Mouse (Mus musculus): ENCODE data around the gene Nr4a2. TPM values are rescaled to one million over a fixed set of nuclear protein-coding genes. Genes with fewer than 3 reads are reported as not detected.

Nr4a2 gene
- polyA plus RNA-seq, 1 experiment from 2014 or later, result 2.3 TPM

GRCm38 (mm10) chr2:57111011-57111790 lies 12.6 kb downstream of the Nr4a2 start:
- H3K9ac ChIP-seq, result no peak overlapping the region
- no peak for ATAC-seq (ENCODE audit: extremely low read depth, insufficient number of reproducible peaks, low FRiP score, low TSS enrichment)
- H3K4me2 ChIP-seq, result peak overlapping the region; percentile 44
- 9% methylated on average over 39 of the region's 39 CpGs for WGBS
- H3K9me3 ChIP-seq, result no peaks in the 10 kb centered on the region
- peak overlapping the region; percentile 25 for H3K4me3 ChIP-seq
- H3K36me3 ChIP-seq, result no peaks in the 10 kb centered on the region
- no peak overlapping the region for H3K27ac ChIP-seq (replicated peaks)
- peaks cover 23% of the 10 kb centered on the region for H3K4me1 ChIP-seq
- peaks cover 75% of the 10 kb centered on the region for H3K27me3 ChIP-seq (replicated peaks)

DNA sequence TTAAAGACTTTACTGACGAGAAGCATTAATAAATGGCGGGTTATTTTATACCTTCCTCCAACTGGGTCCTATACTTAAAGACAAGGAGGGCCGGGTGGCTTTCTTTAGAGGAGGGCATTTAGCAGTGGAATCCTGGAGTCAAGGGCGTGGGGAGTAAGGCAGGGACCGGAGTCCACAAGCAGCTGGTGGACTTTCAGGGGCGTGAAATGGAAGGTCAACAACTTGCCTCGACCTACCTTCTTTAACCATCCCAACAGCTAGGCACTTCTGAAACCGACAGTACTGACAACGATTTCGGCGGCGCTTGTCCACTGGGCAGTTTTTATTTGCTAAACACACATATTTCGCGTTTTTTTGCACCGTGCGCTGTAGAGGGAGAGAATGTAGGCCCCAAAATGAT lies 13.4 kb downstream of the Nr4a2 start:
- Histone ChIP-seq H3K27me3 (replicated peaks) (peaks cover 83% of the 10 kb centered on the region), H3K27ac (replicated peaks) (no peak overlapping the region), H3K4me1 (peaks cover 19% of the 10 kb centered on the region), H3K9me3 (no peaks in the 10 kb centered on the region), H3K36me3 (no peaks in the 10 kb centered on the region), H3K4me2 (no peak overlapping the region), H3K4me3 (no peak overlapping the region), H3K9ac (no peak overlapping the region)
- WGBS, result 14% methylated on average over 16 of the region's 16 CpGs
- no peak for ATAC-seq (ENCODE audit: extremely low read depth, insufficient number of reproducible peaks, low FRiP score, low TSS enrichment)

GRCm38 (mm10) chr2:57109926-57110325 lies 13.9 kb downstream of the Nr4a2 start:
- Histone ChIP-seq H3K4me2 (no peak overlapping the region), H3K4me3 (no peak overlapping the region), H3K9me3 (no peaks in the 10 kb centered on the region), H3K9ac (no peak overlapping the region), H3K27ac (replicated peaks) (no peak overlapping the region), H3K36me3 (no peaks in the 10 kb centered on the region), H3K4me1 (peaks cover 16% of the 10 kb centered on the region), H3K27me3 (replicated peaks) (peaks cover 88% of the 10 kb centered on the region)
- ATAC-seq (ENCODE audit: extremely low read depth, insufficient number of reproducible peaks, low FRiP score, low TSS enrichment), result no peak
- 9% methylated on average over 14 of the region's 14 CpGs for WGBS

GRCm38 (mm10) chr2:57109301-57109700 lies 14.5 kb downstream of the Nr4a2 start:
- WGBS, result 14% methylated on average over 11 of the region's 11 CpGs
- no peaks in the 10 kb centered on the region for H3K36me3 ChIP-seq
- H3K9me3 ChIP-seq, result no peaks in the 10 kb centered on the region
- no peak overlapping the region for H3K4me2 ChIP-seq
- no peak for ATAC-seq (ENCODE audit: extremely low read depth, insufficient number of reproducible peaks, low FRiP score, low TSS enrichment)
- H3K4me3 ChIP-seq, result no peak overlapping the region
- H3K27ac ChIP-seq (replicated peaks), result no peak overlapping the region
- peaks cover 21% of the 10 kb centered on the region for H3K4me1 ChIP-seq
- H3K9ac ChIP-seq, result no peak overlapping the region
- peaks cover 94% of the 10 kb centered on the region for H3K27me3 ChIP-seq (replicated peaks)

DNA sequence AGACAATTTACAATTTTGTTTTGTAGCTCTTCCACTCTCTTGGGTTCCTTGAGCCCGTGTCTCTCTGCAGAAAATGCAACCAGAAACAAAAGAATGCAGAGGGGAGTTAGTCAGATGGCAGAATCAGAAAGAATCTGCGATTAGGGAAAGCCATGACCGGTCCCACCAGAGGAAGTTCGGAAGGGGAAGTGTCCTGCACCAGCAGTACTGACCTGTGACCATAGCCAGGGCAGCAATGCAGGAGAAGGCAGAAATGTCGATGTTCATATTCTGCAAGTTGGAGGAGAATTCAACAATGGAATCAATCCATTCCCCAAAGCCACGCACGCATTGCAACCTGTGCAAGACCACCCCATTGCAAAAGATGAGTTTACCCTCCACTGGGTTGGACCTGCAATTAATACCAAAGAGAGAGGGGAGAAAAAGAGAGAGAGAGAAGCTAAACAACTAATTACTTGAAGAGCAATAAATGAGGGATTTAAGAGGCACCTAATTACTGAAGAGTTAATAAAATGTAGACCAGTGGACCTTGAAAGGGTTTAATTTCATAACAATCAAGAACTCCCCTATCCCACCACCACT lies 15.4 kb downstream of the Nr4a2 start:
- no peak overlapping the region for H3K27ac ChIP-seq (replicated peaks)
- WGBS, result 35% methylated on average over 7 of the region's 7 CpGs
- no peak overlapping the region for H3K4me2 ChIP-seq
- no peaks in the 10 kb centered on the region for H3K36me3 ChIP-seq
- peaks cover 23% of the 10 kb centered on the region for H3K4me1 ChIP-seq
- no peaks in the 10 kb centered on the region for H3K9me3 ChIP-seq
- no peak for ATAC-seq (ENCODE audit: extremely low read depth, insufficient number of reproducible peaks, low FRiP score, low TSS enrichment)
- peaks cover 96% of the 10 kb centered on the region for H3K27me3 ChIP-seq (replicated peaks)
- no peak overlapping the region for H3K4me3 ChIP-seq
- H3K9ac ChIP-seq, result no peak overlapping the region

GRCm38 (mm10) chr2:57105401-57105800 lies 18.4 kb downstream of the Nr4a2 start:
- Histone ChIP-seq H3K27me3 (replicated peaks) (peaks cover 97% of the 10 kb centered on the region), H3K9ac (no peak overlapping the region), H3K9me3 (no peaks in the 10 kb centered on the region), H3K36me3 (no peaks in the 10 kb centered on the region), H3K27ac (replicated peaks) (no peak overlapping the region), H3K4me1 (peaks cover 29% of the 10 kb centered on the region), H3K4me2 (no peak overlapping the region), H3K4me3 (no peak overlapping the region)
- WGBS, result 15% methylated on average over 7 of the region's 7 CpGs
- ATAC-seq (ENCODE audit: extremely low read depth, insufficient number of reproducible peaks, low FRiP score, low TSS enrichment), result no peak

DNA sequence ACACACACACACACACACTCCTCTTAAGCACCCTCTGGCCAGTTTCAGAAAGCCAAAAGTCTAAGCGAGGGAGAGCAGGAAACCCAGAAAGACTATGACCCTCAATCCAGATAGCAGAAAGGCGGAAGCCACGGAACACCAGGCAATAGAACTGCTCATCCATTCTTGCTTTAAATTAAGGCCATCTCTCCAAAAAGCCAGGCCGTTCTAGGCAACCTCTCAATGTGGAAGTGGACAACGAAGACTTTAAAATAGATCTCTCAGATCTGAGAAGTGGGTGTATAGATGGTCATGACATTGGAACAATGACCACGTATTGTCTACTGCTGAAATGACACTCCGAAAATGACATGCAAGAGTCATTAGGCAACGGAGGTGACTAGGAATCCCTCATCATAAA lies 19.1 kb downstream of the Nr4a2 start:
- Histone ChIP-seq H3K4me2 (no peak overlapping the region), H3K27ac (replicated peaks) (no peak overlapping the region), H3K9me3 (no peaks in the 10 kb centered on the region), H3K9ac (no peak overlapping the region), H3K4me1 (peaks cover 29% of the 10 kb centered on the region), H3K4me3 (no peak overlapping the region), H3K27me3 (replicated peaks) (peaks cover 97% of the 10 kb centered on the region), H3K36me3 (no peaks in the 10 kb centered on the region)
- ATAC-seq (ENCODE audit: extremely low read depth, insufficient number of reproducible peaks, low FRiP score, low TSS enrichment), result no peak
- 5% methylated on average over 8 of the region's 8 CpGs for WGBS

DNA sequence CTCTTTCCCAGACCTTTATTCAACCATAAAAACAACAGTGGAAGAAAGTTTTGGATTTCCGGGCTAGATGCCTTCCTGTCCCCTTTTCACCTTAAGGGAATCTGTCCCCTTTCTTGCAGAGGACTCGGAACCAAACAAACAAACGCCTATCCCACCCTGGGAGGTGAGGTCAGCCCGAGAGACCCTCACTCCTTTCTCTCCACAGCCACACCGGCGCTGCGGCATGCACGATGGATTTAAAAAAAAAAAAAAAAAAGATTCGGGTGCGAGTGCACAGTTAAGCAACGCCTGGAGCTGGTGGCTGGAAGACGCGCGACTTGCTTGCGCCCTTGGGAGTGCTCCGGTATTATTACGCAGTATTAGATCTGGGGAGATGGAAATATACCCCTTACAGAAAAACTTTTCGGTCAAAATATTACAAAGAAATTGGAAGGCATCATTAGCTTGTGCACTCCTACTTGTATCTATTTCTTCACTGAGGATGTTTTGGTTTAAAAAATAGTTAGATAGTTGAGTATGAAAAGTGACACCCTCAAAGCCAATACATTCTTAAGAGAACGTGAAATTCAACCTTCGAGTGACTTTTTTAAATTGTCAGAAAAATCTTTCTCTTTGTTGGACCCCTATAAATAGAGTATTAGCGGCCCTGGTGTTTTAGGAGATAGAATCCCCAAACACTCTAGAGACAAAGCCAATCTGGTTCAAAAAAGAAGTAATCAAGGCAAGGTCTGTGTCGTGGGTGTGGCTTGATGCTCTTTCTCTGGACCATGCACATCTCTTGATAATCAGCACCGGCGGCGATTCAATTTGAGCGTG lies 19.8 kb downstream of the Nr4a2 start:
- Histone ChIP-seq H3K27ac (replicated peaks) (no peak overlapping the region), H3K4me2 (peak overlapping the region; percentile 77), H3K4me3 (peak overlapping the region; percentile 54), H3K27me3 (replicated peaks) (peaks cover 97% of the 10 kb centered on the region), H3K4me1 (peaks cover 29% of the 10 kb centered on the region), H3K36me3 (no peaks in the 10 kb centered on the region), H3K9me3 (no peaks in the 10 kb centered on the region), H3K9ac (no peak overlapping the region)
- under 1% methylated on average over 26 of the region's 26 CpGs for WGBS
- ATAC-seq (ENCODE audit: extremely low read depth, insufficient number of reproducible peaks, low FRiP score, low TSS enrichment), result no peak

GRCm38 (mm10) chr2:57102856-57103844 lies 20.7 kb downstream of the Nr4a2 start:
- no peaks in the 10 kb centered on the region for H3K9me3 ChIP-seq
- peaks cover 29% of the 10 kb centered on the region for H3K4me1 ChIP-seq
- WGBS, result 2% methylated on average over 35 of the region's 37 CpGs
- peak overlapping the region; percentile 54 for H3K4me3 ChIP-seq
- H3K36me3 ChIP-seq, result no peaks in the 10 kb centered on the region
- peak overlapping the region; percentile 28; the same call in 1 of the 2 replicates for H3K9ac ChIP-seq
- peaks cover 97% of the 10 kb centered on the region for H3K27me3 ChIP-seq (replicated peaks)
- no peak overlapping the region for H3K27ac ChIP-seq (replicated peaks)
- ATAC-seq (ENCODE audit: extremely low read depth, insufficient number of reproducible peaks, low FRiP score, low TSS enrichment), result no peak
- peak overlapping the region; percentile 77 for H3K4me2 ChIP-seq

DNA sequence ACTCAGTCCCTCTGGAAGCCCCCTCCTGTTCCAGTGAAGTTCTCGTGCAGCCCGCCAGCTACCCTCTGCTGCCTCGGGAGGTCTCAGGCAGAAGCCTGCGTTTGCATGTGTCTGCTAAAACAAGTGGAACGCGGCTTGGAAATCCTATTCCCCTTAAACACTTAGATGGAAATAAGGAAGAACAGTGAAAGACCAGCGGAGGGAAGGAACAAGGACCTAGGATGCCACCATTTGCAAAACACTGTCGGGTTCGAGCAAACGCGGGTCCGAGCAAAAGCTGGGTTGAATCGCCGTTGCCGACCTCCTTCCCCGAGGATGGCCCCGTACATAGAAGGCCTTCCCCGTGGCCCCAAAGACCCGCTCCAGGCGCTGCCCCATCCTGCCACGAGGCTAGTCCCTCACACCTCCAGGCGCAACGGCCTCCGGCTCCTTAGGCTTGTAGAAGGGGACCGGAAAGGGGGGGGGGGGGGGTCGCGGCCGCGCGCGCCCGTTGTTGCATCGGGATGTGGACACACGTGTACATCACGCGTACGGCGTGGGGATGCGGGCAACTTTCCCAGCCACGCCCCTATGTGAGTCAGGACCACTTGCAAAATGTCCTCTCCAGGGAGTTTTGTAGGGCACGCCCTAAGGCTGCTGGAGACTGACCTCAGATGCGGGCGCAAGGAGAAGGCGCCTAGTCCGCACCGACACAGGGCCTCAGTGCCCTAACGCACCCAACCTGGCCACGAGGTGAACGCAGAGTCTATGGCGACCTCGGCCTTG lies 21.5 kb downstream of the Nr4a2 start:
- no peak for ATAC-seq (ENCODE audit: extremely low read depth, insufficient number of reproducible peaks, low FRiP score, low TSS enrichment)

More for the DNA sequence above, 21.5 kb downstream of the Nr4a2 start:
- H3K36me3 ChIP-seq, result no peaks in the 10 kb centered on the region
- H3K4me3 ChIP-seq, result peak overlapping the region; percentile 54
- H3K9me3 ChIP-seq, result no peaks in the 10 kb centered on the region
- H3K9ac ChIP-seq, result peak overlapping the region; percentile 28
- H3K27me3 ChIP-seq (replicated peaks), result peaks cover 98% of the 10 kb centered on the region
- no peak overlapping the region for H3K27ac ChIP-seq (replicated peaks)
- under 1% methylated on average over 49 of the region's 51 CpGs for WGBS
- peak overlapping the region; percentile 77 for H3K4me2 ChIP-seq
- H3K4me1 ChIP-seq, result peaks cover 29% of the 10 kb centered on the region
